Mouse (Mus musculus) T-helper 17 cell (primary cell): ENCODE data around the gene Exoc4.

Experiments used
- in situ Hi-C, 2 experiments: fragments of 300-600 bp; cut with MboI, MseI; formaldehyde crosslinking; loops; 1 replicate in 1 of 2; 2 replicates in 1 of 2; pipeline ENCODE4 v1.15.1; 2025; ENCODE audit warnings: high pct_unique_total_duplicates in 2 of 2

Gene Exoc4

GRCm38 (mm10) chr6:33305996-33306395, 57.1 kb downstream of the Exoc4 start:
- in situ Hi-C loops = no loop called here

GRCm38 (mm10) chr6:33308646-33309045, 59.8 kb downstream of the Exoc4 start:
- in situ Hi-C loops = no loop called here

GRCm38 (mm10) chr6:33310486-33310885, 61.6 kb downstream of the Exoc4 start:
- in situ Hi-C loops = no loop called here

DNA sequence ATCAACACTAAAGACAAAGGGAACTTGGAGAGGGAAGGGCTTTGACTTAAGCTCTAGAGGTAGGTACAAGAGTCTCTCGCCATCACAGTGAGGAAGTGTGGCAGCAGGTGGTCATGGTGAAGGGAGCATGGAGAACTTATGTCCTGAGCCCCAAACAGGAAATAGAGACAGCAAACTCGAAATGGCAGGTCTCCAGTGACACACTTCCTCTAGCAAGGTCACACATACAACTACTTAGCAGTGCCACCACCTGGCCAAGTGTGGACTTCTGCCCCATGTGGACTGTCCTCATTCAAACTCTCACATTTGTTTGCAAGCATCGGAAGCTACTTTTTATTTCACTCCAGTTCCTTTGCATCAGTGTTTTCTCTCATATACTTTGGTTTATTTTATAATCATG, 74.0 kb downstream of the Exoc4 start:
- in situ Hi-C loops = no loop called here

DNA sequence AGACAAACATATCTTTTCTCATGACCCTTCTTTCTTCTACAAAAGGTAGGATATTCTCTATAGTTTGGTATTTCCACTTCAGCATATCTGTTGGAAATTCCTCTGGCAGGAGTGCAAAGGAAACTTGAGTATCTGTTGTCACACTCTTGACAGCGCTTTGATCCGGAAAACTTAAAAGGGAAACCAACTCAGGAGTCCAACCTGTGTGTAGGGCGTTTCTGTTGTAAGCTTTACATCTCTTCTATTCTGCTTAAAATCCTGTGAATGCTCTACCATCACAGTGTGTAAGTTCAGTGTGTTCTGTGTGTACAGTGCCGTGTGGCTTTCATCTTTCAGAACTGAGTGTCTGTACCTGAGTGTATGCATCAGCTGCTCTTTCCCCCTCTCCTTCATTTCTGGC, 74.5 kb downstream of the Exoc4 start:
- in situ Hi-C loops = no loop called here

GRCm38 (mm10) chr6:33328326-33328725, 79.4 kb downstream of the Exoc4 start:
- in situ Hi-C loops = no loop called here

DNA sequence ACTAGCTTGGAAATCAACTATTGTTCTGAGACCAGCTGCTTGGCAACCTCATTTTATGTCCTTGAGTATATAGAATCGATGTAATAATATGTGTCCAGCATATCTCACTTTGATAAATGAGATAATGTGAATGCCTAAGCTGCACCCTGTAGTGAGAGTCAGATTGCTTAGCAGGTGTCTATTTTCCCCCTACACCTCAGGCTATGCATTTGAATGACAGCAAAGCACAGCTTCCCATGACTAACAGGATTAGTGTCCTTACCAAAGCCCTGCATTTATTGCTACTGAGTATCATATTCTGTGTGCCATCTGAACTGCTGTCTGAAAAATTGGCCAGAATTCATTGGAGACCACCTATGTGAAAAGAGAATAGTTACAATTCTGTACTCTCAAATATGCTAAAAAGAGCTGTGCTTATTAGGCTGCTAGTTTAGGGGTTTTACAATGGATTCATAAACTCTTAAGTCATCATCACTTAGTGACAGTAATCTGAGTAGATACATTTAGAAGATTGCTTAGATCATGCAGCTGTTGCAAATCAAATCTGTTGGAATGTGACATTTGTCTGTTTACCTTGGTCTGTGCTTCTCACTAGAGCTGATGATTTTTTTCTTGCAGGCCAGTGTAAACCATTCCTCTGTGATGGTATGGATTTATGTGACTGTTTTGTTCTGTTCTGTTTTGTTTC, 98.3 kb downstream of the Exoc4 start:
- in situ Hi-C loops = loop anchor here in 1 of 2 experiments (10.0 kb wide), 1 partner anchor 268 kb away; no protein-coding TSS in a partner anchor

DNA sequence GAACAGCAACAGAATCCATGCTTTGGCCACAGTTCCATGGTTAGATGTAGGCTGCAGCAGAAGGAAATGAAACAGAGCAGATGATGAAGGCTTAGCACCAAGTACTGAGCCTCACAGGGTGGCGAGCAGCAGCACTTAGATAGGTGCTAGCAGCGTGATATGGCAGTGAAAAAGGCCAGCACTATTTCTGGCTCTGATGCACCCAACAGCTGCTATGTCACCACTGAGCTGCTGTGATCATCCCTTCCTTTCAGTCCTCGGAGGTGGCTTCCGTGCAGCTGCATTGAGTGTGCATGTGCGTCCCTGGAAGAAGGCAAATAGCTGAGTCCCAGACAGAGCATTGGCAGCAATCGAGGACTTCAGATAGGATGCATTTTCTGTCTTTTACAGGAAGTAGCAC, 112.7 kb downstream of the Exoc4 start:
- in situ Hi-C loops = no loop called here

DNA sequence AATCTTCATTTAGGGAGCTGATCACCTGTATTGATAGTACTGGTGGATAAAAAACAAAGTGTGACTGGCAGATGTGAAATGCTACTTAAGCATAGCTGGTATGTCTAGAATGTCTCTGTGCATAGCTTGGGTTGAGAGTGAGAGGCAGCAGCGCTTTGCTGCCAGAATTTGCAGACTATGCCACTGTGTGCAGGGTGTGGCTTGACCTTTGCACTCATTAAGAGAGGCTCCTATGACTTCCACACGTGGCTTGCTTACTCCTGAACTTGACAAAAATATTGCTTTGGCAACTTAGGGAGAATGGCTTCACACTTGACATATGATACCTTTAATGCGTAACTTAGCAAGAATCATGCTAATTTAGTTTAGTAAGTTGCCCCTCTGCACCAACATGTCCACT, 131.6 kb downstream of the Exoc4 start:
- in situ Hi-C loops = loop anchor here in 1 of 2 experiments (10.0 kb wide), 1 partner anchor 566 kb away; no protein-coding TSS in a partner anchor

DNA sequence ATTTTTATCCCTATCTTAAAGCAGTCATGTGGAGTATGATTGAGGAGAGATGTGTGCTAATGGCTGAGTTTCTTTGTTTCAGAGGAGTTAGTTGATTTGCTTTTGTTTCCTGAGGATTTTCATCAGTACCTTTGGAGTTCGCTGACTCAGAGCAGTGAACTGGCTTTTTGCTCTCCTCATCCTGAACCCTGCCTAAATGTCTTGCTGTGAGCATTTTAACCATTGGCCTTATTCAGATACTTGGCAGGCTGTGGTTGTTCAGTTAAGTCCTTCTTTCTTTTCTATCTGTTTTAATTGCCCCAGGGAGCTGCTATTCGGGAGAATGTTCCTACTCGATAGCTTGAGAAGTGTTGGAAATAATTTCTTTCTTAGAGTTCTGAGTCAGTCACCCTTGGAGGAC, 133.3 kb downstream of the Exoc4 start:
- in situ Hi-C loops = loop anchor here in 1 of 2 experiments (10.0 kb wide), 1 partner anchor 567 kb away; no protein-coding TSS in a partner anchor

GRCm38 (mm10) chr6:33392020-33392419, 143.1 kb downstream of the Exoc4 start:
- in situ Hi-C loops = no loop called here

GRCm38 (mm10) chr6:33399491-33399890, 150.6 kb downstream of the Exoc4 start:
- in situ Hi-C loops = no loop called here

DNA sequence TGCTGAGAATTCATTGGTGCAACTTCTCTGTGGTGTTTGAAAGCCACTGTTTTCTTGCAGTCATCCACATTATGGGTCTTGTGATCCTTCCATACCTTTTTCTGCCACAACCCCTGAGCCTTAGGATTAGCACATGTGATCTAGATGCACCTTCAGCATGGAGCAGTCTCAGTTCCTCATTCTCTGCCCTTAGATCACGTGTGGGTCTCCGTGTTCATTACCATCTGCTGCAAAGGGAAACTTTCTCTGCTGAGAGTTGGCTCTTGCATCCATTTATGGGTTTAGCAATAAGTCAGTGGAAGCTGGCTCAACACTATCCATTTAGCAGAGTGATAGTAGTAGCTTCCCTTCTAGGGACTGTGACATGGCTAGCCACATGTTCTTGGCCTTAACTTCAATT, 152.3 kb downstream of the Exoc4 start:
- in situ Hi-C loops = no loop called here

DNA sequence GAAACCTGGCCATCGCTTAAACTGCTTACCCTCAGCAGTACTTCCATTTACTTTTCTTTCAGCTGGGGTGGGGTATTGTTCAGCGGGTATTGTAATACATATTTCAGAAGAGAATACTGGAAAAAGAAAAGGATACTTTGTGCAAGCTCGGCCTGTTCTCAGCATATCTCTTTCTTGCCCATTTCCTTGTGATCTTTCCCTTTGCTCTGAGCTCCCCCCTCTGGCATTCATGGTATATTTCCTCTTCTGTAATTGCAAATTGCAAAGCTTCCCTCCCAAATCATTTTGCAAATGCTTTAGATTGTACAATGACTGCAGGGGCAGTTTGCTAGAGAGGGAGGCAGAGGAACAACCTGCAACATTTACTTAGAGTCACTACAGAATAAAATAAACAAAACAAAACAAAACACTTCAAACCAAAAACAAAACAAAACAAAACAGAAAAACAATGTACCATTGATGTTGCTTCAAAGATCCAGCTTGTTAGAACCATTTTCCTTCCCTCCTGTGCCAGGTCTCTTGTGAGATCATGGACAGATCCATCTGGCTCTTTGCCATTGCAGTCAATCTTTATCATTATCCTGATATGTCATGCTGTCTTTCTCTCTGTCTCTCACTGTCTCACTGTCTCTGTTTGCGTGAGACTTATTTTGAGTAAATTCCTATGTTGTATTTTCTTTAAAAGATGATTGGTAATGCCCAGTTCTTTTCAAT, 156.8 kb downstream of the Exoc4 start:
- in situ Hi-C loops = no loop called here

DNA sequence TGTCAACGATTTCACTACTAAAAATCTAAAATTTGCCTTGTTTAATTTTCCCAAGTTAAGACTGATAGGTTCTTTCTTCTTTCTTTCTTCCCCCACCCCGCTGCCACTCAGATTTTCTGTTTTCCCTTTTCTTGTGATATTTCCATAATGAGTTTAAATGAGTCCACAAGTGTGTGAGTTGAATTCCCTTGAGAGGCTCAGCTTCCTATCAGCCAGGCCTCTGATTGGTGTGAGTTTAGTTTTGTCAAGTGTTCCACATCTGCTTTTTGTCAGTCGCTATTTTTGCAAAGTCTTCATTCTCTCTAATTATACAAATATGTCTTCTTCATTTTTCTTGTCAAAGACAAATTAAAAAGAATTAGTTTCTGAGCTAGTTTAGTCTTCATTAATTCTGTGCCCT, 160.7 kb downstream of the Exoc4 start:
- in situ Hi-C loops = no loop called here

DNA sequence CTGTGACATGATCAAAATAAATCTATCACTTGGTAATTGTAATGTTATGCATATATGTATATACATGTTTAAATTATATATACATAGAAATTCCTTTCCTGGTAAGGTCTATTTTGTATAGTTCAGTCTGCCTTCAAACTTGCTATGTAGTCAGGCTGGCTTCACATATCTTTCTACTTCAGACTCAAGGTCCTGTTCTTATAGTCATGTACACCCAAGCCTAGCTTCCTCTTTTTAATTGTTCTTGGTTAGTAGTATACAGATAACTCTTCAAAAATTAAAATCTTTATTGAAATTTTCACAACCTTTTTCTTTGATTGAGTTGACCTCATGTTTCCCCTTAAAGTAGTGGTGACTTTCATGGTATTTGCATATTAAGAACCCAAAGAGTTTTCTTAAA, 176.1 kb downstream of the Exoc4 start:
- in situ Hi-C loops = no loop called here

- in situ Hi-C loops = no loop called here
Observed at GRCm38 (mm10) chr6:33431207-33431787, 182.4 kb downstream of the Exoc4 start.

DNA sequence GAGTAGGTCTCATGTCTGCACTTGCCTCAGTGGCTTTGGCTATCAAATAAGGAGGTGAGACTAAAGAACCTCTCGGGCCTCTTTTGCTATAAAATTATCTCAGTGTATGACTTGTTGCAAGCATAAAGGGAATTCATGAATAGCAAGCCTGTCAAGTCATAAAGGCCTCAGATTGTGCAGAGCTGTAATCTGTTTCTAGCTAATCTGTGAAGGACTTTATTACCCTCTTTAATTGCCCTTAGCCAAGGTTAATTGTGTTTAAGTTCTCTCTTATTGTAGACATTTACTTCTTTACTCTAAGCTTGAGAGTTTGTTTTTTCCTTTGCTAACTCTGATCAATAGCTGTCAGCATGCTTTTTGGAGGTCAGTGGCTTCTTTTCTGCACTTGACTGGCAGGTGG, 191.6 kb downstream of the Exoc4 start:
- in situ Hi-C loops = no loop called here

DNA sequence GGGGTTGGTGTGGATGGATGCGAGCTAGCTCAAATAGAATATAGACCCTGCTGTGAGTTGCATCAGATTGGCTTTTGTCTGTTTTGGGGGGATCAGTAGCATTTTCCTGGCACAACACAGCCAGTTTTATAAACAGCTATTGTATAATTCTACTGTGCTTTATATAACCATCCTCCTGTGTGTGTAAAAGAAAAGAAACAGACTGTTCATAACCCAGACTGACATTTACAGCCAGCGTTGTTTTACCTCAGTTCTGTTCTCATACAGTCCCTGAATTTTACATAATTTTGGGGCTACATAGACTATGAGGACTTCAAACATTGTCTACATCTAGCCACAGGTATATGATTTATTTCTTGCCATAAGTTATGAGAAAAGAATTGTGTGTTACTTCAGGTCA, 204.9 kb downstream of the Exoc4 start:
- in situ Hi-C loops = no loop called here

GRCm38 (mm10) chr6:33454354-33454753, 205.5 kb downstream of the Exoc4 start:
- in situ Hi-C loops = no loop called here

DNA sequence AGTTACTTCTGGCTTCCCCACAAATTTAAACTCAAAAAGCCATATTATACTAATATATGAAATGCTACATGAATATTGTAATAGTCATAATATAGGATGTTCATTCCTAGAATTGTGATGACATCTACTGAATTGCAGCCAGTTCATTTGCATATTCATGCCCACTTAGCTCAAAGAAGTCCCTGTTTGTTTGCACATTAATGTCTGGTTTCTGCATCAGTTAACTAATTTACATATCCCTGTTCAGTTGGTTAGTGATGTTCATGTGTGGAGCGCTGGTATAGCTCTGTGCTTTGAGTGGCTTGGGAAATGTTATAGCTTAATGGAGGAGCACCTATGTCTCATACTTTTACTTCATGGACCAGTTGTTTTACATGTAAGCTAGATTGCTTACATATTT, 206.4 kb downstream of the Exoc4 start:
- in situ Hi-C loops = no loop called here

DNA sequence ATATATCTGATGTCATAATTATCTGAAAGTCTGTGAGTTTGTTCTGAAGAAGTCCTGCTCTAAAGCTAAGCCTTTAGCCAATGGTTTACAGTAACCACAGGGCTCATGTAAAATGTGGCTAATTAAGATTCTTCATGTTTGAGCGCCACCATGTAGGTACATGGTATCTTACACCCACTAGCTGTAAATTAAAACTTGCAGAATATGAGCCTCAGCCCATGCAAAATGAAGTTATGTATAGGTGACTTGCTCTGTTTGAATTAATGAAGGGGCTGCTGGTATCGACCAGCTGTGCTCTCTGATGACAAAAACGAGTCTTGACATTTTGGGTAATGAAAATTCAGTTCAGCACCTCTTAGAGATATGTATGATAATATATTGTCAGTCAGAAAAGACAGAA, 216.0 kb downstream of the Exoc4 start:
- in situ Hi-C loops = no loop called here

DNA sequence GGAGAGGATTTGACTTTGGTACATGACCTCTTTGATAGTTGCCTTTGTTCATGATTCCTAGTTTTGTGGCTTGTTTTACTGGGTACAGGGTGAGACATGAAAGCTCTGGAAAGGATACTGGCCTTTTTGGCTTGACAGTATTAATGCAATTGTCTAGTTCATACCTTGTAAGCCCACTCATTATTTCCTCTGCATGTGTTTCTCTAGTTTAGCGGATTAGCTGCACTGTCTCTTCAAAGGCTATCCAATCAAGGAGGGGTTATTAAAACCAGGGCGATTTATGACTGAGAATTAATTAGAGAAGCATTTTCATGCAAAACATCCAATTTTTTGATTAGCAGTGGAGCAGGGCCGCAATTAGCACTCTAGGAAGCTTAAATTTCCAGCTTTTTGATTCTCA, 216.5 kb downstream of the Exoc4 start:
- in situ Hi-C loops = no loop called here
